Mouse (Mus musculus): Measurements from ENCODE around the gene Slc22a14. TPM values are rescaled to one million over a fixed set of nuclear protein-coding genes. Genes with fewer than 3 reads are reported as not detected.

The Slc22a14 gene
- polyA plus RNA-seq, 1 experiment from 2014 or later: not detected

GRCm38 (mm10) chr9:119165548-119165947 is 199.8 kb downstream of the Slc22a14 start:
- Histone ChIP-seq H3K4me3 (no peak overlapping the region), H3K9ac (no peak overlapping the region), H3K36me3 (ENCODE audit: poor library complexity, severe bottlenecking) (no peaks in the 10 kb centered on the region), H3K9me3 (replicated peaks) (no peaks in the 10 kb centered on the region), H3K27ac (no peak overlapping the region), H3K4me2 (no peak overlapping the region), H3K4me1 (no peaks in the 10 kb centered on the region), H3K27me3 (no peaks in the 10 kb centered on the region)
- WGBS: 93% methylated on average over 6 of the region's 6 CpGs
- no peak for ATAC-seq

GRCm38 (mm10) chr9:119164743-119165142 is 200.6 kb downstream of the Slc22a14 start:
- Histone ChIP-seq H3K27ac (no peak overlapping the region), H3K4me1 (no peaks in the 10 kb centered on the region)
- WGBS: 86% methylated on average over 7 of the region's 7 CpGs

GRCm38 (mm10) chr9:119160689-119161088 is 204.7 kb downstream of the Slc22a14 start:
- H3K27me3 ChIP-seq: peaks cover 13% of the 10 kb centered on the region
- H3K9ac ChIP-seq: no peak overlapping the region
- H3K4me1 ChIP-seq: 0 out of 2 replicates have a peak, but pooled peaks cover 3% of the 10 kb centered on the region
- no peak overlapping the region for H3K4me3 ChIP-seq
- 91% methylated on average over 3 of the region's 3 CpGs for WGBS
- no peak overlapping the region for H3K27ac ChIP-seq
- no peaks in the 10 kb centered on the region for H3K9me3 ChIP-seq (replicated peaks)
- H3K4me2 ChIP-seq: no peak overlapping the region
- no peak for ATAC-seq
- no peaks in the 10 kb centered on the region for H3K36me3 ChIP-seq (ENCODE audit: poor library complexity, severe bottlenecking)

More at GRCm38 (mm10) chr9:119164743-119165142, 200.6 kb downstream of the Slc22a14 start:
- Histone ChIP-seq H3K9ac (no peak overlapping the region), H3K27me3 (no peaks in the 10 kb centered on the region), H3K4me3 (no peak overlapping the region), H3K4me2 (no peak overlapping the region), H3K36me3 (ENCODE audit: poor library complexity, severe bottlenecking) (no peaks in the 10 kb centered on the region), H3K9me3 (replicated peaks) (no peaks in the 10 kb centered on the region)
- no peak for ATAC-seq

- Histone ChIP-seq H3K27ac (no peak within 1 kb of the TSS), H3K36me3 (ENCODE audit: poor library complexity, severe bottlenecking) (no peaks in the 10 kb centered on the region), H3K27me3 (peaks cover 21% of the 10 kb centered on the region), H3K9ac (no peak within 1 kb of the TSS), H3K4me2 (no peak within 1 kb of the TSS), H3K4me1 (0 out of 2 replicates have a peak, but pooled peaks cover 3% of the 10 kb centered on the region), H3K4me3 (no peak within 1 kb of the TSS), H3K9me3 (replicated peaks) (no peaks in the 10 kb centered on the region)
- 63% methylated on average over 4 of the region's 4 CpGs for WGBS
- no peak for ATAC-seq
These were observed 206.5 kb downstream of the Slc22a14 start, which contains the start of gene Gm47289 for GRCm38 (mm10) chr9:119158861-119159260. Gm47289 (plus strand) TSS chr9:119159161.

GRCm38 (mm10) chr9:119156278-119157201 is 208.8 kb downstream of the Slc22a14 start, which contains the start of gene Acaa1b:
Acaa1b (minus strand) TSS chr9:119157093.
- H3K4me1 ChIP-seq: 0 out of 2 replicates have a peak, but pooled peaks cover 3% of the 10 kb centered on the region
- no peaks in the 10 kb centered on the region for H3K36me3 ChIP-seq (ENCODE audit: poor library complexity, severe bottlenecking)
- peak within 1 kb of the TSS; percentile 69 for H3K4me2 ChIP-seq
- H3K9me3 ChIP-seq (replicated peaks): no peaks in the 10 kb centered on the region
- peak; percentile 96 for ATAC-seq
- peak within 1 kb of the TSS; percentile 53 for H3K4me3 ChIP-seq
- peak within 1 kb of the TSS; percentile 56 for H3K9ac ChIP-seq
- peaks cover 21% of the 10 kb centered on the region for H3K27me3 ChIP-seq
- H3K27ac ChIP-seq: no peak within 1 kb of the TSS
- WGBS: 1% methylated on average over 64 of the region's 65 CpGs

- no peak overlapping the region for H3K27ac ChIP-seq
- H3K4me2 ChIP-seq: 0 out of 2 replicates have a peak overlapping the region, but pooled peaks have one; percentile 69
- H3K9me3 ChIP-seq (replicated peaks): no peaks in the 10 kb centered on the region
- H3K36me3 ChIP-seq (ENCODE audit: poor library complexity, severe bottlenecking): no peaks in the 10 kb centered on the region
- 0 out of 2 replicates have a peak, but pooled peaks cover 3% of the 10 kb centered on the region for H3K4me1 ChIP-seq
- 0 out of 2 replicates have a peak, but pooled peaks have one; percentile 9 for ATAC-seq
- H3K4me3 ChIP-seq: peak overlapping the region; percentile 53
- H3K9ac ChIP-seq: no peak overlapping the region
- H3K27me3 ChIP-seq: peaks cover 21% of the 10 kb centered on the region
- WGBS: 56% methylated on average over 7 of the region's 7 CpGs
These were observed 209.5 kb downstream of the Slc22a14 start for GRCm38 (mm10) chr9:119155826-119156225.

GRCm38 (mm10) chr9:119155416-119155815 is 209.9 kb downstream of the Slc22a14 start:
- Histone ChIP-seq H3K36me3 (ENCODE audit: poor library complexity, severe bottlenecking) (no peaks in the 10 kb centered on the region), H3K9ac (no peak overlapping the region), H3K4me1 (0 out of 2 replicates have a peak, but pooled peaks cover 3% of the 10 kb centered on the region), H3K4me2 (no peak overlapping the region), H3K4me3 (no peak overlapping the region), H3K9me3 (replicated peaks) (no peaks in the 10 kb centered on the region), H3K27ac (no peak overlapping the region), H3K27me3 (peaks cover 21% of the 10 kb centered on the region)
- WGBS: 79% methylated on average over 8 of the region's 8 CpGs
- ATAC-seq: no peak

- no peak overlapping the region for H3K4me3 ChIP-seq
- no peaks in the 10 kb centered on the region for H3K36me3 ChIP-seq (ENCODE audit: poor library complexity, severe bottlenecking)
- H3K9me3 ChIP-seq (replicated peaks): no peaks in the 10 kb centered on the region
- H3K27me3 ChIP-seq: peaks cover 16% of the 10 kb centered on the region
- H3K4me2 ChIP-seq: no peak overlapping the region
- no peak overlapping the region for H3K9ac ChIP-seq
- 0 out of 2 replicates have a peak, but pooled peaks cover 3% of the 10 kb centered on the region for H3K4me1 ChIP-seq
- 59% methylated on average over 2 of the region's 2 CpGs for WGBS
- no peak overlapping the region for H3K27ac ChIP-seq
- no peak for ATAC-seq
These were observed 213.6 kb downstream of the Slc22a14 start for GRCm38 (mm10) chr9:119151751-119152150.

- H3K4me2 ChIP-seq: no peak overlapping the region
- 33% methylated on average over 5 of the region's 5 CpGs for WGBS
- no peaks in the 10 kb centered on the region for H3K4me1 ChIP-seq
- no peak for ATAC-seq
- H3K36me3 ChIP-seq (ENCODE audit: poor library complexity, severe bottlenecking): no peaks in the 10 kb centered on the region
- no peak overlapping the region for H3K9ac ChIP-seq
- H3K27me3 ChIP-seq: no peaks in the 10 kb centered on the region
- H3K27ac ChIP-seq: no peak overlapping the region
- H3K4me3 ChIP-seq: no peak overlapping the region
- no peaks in the 10 kb centered on the region for H3K9me3 ChIP-seq (replicated peaks)
These were observed 215.8 kb downstream of the Slc22a14 start for GRCm38 (mm10) chr9:119149601-119150000.

- ATAC-seq: no peak
- Histone ChIP-seq H3K9me3 (replicated peaks) (no peaks in the 10 kb centered on the region), H3K9ac (no peak overlapping the region), H3K27me3 (no peaks in the 10 kb centered on the region), H3K4me3 (no peak overlapping the region), H3K4me1 (no peaks in the 10 kb centered on the region), H3K4me2 (no peak overlapping the region), H3K36me3 (ENCODE audit: poor library complexity, severe bottlenecking) (no peaks in the 10 kb centered on the region), H3K27ac (no peak overlapping the region)
- WGBS: 80% methylated on average over 13 of the region's 13 CpGs
These were observed 219.1 kb downstream of the Slc22a14 start for GRCm38 (mm10) chr9:119146098-119146770.

GRCm38 (mm10) chr9:119145638-119146037 is 219.7 kb downstream of the Slc22a14 start:
- H3K9ac ChIP-seq: no peak overlapping the region

GRCm38 (mm10) chr9:119145137-119145536 is 220.2 kb downstream of the Slc22a14 start:
- no peaks in the 10 kb centered on the region for H3K27me3 ChIP-seq
- ATAC-seq: no peak
- H3K4me3 ChIP-seq: no peak overlapping the region
- H3K27ac ChIP-seq: no peak overlapping the region
- WGBS: 49% methylated on average over 9 of the region's 10 CpGs
- H3K36me3 ChIP-seq (ENCODE audit: poor library complexity, severe bottlenecking): no peaks in the 10 kb centered on the region
- H3K4me2 ChIP-seq: no peak overlapping the region
- no peaks in the 10 kb centered on the region for H3K9me3 ChIP-seq (replicated peaks)
- no peaks in the 10 kb centered on the region for H3K4me1 ChIP-seq
- H3K9ac ChIP-seq: no peak overlapping the region

More at GRCm38 (mm10) chr9:119145638-119146037, 219.7 kb downstream of the Slc22a14 start:
- Histone ChIP-seq H3K4me2 (no peak overlapping the region), H3K27me3 (no peaks in the 10 kb centered on the region), H3K9me3 (replicated peaks) (no peaks in the 10 kb centered on the region), H3K4me3 (no peak overlapping the region), H3K27ac (no peak overlapping the region), H3K4me1 (no peaks in the 10 kb centered on the region), H3K36me3 (ENCODE audit: poor library complexity, severe bottlenecking) (no peaks in the 10 kb centered on the region)
- WGBS: 55% methylated on average over 6 of the region's 6 CpGs
- ATAC-seq: no peak
